Mouse (Mus musculus) right cerebral cortex, postnatal 25 days (tissue): Measurements from ENCODE around the gene Megf6.

ENCODE experiments used
- DNase-seq: peaks from one replicate; pipeline ENCODE4 v3.0.0; 2022

Gene Megf6

DNA sequence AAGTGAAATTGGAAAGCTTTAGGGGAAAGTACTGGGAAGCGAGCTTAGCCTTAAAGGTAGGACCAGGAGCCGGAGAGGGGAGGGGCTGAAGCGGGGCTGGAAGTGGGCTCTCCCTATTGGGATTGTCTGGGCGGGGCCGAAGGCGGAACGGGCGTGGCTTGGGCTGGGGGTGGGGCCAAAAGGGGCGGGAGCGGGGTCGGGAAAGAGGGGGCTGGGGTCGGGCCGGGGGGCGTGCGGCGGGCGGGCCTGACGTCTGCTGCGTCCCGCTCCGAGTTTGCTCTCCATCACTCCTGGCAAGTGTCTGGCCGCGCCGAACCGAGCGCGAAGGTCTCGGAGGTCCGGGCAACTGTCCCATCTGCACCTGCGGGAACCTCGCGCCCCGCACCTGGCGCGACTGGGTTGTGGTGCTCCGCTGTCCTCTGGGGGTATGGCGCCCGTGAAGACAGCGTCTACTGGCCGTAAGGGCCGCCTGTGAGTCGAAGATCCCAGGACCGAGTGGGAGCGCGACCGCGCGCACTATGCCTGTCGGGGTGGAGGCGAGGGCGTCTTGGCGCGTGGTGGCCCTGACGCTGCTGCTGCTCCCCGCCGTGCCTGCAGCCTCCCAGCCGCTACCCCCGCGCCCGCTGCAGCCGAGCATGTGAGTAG is at the start of gene Megf6:
Gene Megf6 (plus strand): TSS at position 225 of the 645 bp plus-strand sequence.
- DNase-seq = no peak

DNA sequence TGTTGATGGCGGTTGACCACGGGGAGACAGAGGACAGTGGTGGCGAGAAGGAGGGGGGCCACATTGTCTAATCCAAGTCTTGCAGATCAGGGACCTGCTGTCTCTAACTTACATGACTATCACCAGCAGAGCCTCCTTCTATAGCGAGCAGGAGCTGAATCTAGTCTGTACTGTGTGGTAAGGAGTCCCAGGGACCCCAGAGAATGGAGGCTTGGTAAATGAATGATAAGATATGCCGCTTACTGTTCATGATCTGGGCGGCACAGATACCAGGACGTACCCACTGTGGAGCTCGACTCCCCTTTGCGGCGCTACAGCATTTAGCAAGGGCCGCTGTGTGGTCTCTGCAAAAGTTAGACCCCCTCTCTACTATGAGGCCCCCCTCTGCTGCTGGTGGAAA is 48.7 kb upstream of the Megf6 start:
- DNase-seq = no peak

- DNase-seq = no peak
Measured at GRCm38 (mm10) chr4:154122374-154122773, 48.2 kb upstream of the Megf6 start.

DNA sequence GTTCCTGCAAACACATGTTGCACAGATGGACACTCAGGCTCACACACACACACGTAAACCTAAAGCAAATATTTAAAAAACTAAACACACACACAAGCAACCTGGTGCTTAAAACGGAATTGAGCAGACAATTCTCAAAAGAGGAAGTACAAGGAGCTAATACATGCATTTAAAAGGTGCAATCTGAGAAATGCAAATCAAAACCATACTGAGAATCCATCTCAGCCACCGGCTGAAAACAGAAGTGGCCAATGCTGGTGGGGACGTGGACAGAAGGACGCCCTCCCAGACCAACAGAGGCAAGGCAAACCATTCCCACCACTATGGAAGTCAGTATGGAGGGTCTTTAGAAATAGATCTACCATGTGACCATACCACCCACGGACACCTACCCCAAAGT is 47.0 kb upstream of the Megf6 start:
- DNase-seq = no peak

- DNase-seq = no peak
Measured at GRCm38 (mm10) chr4:154125202-154125601, 45.3 kb upstream of the Megf6 start.

- DNase-seq = no peak
Measured at GRCm38 (mm10) chr4:154127273-154127672, 43.3 kb upstream of the Megf6 start.

- DNase-seq = no peak
Measured at GRCm38 (mm10) chr4:154129950-154130349, 40.6 kb upstream of the Megf6 start.

- DNase-seq = no peak
Measured at GRCm38 (mm10) chr4:154131894-154132293, 38.6 kb upstream of the Megf6 start.

- DNase-seq = no peak
Measured at GRCm38 (mm10) chr4:154134803-154135202, 35.7 kb upstream of the Megf6 start.

DNA sequence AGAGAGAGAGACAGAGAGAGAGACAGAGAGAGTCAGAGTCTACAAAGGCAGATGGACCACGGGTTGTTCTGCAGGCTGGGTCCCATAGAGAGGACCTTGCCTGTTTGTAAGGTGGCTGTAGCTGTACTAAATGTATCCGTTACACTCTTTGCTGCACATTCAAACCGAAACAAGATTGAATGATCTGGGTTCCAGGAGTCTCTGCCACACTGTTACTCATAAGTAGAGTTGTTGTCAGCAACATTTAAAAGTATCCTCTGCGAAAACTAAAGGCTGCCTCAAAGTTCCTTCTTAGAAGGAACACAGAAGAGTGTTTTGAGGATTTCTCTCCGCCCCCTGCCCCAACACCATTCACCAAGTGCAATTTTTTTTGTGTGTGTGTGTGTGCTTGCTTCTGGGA is 33.4 kb upstream of the Megf6 start:
- DNase-seq = no peak

DNA sequence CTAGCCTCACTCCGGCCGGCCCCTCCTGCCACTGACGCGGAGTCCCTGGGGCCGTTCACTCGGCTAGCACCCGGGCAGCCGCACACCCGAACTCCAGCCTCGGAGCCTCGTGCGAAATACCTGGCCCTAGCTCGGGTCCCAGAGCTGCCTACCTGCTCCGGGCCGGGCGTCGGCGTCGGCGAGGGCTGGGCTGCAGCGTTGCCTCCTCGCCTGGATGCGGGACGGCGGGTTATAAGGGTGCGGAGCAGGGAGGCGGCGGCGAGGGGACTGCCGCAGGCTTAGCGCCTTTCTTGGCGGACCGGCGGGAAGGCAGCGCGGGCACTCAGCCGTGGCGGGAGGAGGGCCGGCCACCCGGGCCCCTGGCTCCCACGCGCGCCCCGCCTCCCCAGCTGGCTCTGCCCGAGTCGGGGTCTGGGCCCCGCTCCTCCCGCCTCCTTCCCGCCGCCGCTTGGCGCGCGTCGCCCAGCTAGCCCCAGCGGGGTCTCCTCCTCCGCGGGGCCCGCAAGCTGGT is 30.8 kb upstream of the Megf6 start:
- DNase-seq = no peak

GRCm38 (mm10) chr4:154140182-154140212 is 30.5 kb upstream of the Megf6 start, which contains the start of gene Trp73:
TSS of gene Trp73 (minus strand) at chr4:154140208.
- no peak for DNase-seq

- no peak for DNase-seq
Measured at GRCm38 (mm10) chr4:154140213-154141008, 30.1 kb upstream of the Megf6 start.

DNA sequence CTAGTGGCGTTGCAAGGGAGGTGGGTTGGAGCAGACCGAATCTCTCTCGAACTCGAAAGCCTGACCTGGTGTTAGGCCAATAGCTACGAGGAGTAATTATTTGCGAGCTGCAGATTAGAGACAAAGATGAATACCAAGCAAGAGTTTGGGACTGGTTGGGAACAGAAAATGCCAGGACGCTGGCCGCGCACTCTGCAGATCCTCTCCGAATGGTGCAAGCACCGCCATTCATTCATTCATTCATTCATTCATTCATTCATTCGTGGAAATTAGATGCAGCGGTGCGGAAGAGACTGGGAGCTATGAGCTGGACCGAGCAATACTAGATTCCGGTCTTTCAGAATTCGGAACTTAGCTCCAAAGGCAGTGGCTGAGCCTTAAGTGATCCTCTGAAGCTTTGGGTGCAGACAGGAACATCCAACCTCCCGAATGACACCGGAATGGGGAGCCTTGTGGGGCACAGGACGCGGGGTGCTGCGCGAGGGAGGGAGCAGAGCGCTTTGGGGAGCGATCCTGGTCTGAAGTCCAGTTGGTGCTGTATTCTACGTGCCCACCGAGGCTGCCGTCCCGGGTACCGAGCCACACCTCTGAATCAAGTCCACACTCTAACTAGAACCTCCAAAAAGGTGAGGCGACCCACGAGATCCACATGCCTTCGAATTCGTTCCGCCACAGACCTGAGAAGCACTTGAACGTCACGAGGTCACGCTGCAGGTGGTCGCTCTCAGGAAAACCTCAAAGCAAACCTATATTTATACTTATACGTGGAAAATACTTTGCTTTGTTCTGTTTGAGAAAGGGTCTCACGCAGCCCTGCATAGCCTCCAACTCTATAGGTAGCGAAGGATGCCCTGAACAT is 29.3 kb upstream of the Megf6 start:
- DNase-seq = no peak

DNA sequence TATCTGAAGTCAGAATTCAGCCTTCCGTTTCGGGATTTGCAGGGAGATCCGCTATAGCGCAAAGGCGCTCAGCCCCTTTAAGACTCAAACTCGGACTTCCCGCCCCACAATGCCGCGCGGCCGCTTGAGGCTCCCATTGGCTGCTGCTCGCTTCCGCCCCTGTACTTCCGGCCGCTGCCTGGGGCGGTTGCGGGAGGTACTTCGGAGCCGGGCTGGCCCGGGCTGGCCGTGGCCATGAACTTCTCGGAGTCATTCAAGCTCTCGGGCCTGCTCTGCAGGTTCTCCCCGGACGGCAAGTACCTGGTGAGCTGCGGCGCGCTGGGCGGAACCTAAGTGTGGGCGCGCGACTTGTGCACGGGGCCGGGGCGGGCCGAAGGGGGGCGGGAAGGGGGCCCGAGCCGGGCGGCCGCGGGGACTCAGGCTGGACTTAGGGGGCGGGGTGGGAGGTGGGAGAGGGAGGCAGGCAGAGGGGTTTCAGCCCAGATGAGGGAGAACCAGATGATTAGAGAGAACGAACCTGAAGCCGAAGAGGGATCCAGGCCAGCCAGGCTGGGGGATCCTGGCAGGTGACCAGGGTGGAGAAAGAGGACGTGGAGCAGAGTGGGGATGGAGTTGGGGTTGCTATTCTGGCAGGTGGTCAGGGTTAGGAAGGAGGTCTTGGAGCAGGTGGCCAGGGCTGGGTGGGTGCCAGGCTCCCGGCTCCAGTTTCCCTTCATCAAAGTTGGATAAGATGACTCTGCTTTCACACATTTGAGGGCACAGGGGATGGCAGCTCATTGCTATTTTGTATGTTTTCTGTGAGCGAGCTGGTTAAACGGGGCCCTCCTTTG is 28.1 kb upstream of the Megf6 start, which contains the start of gene Wrap73:
Gene Wrap73 (plus strand): TSS at position 162 of the 830 bp plus-strand sequence.
- peak; percentile 90 for DNase-seq

GRCm38 (mm10) chr4:154144712-154145111 is 25.8 kb upstream of the Megf6 start:
- no peak for DNase-seq

GRCm38 (mm10) chr4:154146342-154146741 is 24.2 kb upstream of the Megf6 start:
- DNase-seq = no peak

DNA sequence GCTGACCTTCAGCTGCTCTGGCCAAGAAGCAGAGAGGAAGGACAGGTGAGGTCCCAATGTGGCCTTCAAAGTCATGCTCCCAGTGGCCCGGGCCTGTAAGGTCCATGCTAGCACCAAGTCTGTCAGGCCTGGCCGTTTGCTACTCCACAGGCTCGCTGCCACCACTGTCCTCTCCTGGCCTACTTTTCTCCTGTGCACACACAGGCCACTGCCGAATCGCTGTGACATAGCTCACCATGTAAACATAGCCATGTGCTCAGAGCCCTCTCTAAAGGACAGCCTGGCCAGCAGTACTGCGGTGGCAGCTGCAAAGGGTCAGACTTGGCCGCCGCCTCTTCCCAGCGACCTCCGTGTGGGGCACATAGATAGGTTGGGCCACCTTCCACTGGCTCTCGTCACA is 16.4 kb upstream of the Megf6 start:
- no peak for DNase-seq

GRCm38 (mm10) chr4:154156050-154156449 is 14.5 kb upstream of the Megf6 start:
- DNase-seq = no peak

- DNase-seq = no peak
Measured at GRCm38 (mm10) chr4:154157970-154158662, 12.4 kb upstream of the Megf6 start.

DNA sequence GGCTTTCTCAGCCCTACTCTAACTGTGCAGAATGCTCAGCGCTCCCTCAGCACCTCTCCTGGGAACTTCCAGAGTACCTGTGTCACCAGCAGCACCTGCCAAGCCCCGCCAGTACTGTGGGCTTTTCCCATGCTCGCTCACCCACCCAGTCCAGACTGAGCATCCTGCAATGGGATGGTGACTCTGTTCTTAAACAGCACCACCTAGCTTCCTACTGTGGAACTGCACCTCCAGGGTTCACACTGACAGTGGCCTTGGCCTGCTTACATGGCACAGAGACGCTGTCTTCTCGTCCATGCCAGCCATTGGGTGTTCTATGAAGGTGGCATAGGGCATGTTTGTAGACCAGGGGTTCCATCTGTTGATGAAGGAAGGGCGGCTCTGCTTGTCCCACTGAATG is 11.5 kb upstream of the Megf6 start:
- DNase-seq = peak; percentile 72

- no peak for DNase-seq
Measured at GRCm38 (mm10) chr4:154159961-154160537, 10.5 kb upstream of the Megf6 start.
